Mouse (Mus musculus) kidney, embryonic 16.5 days (tissue): ENCODE measurements around the gene Mif. TPM values are rescaled to one million over a fixed set of nuclear protein-coding genes. Genes with fewer than 3 reads are reported as not detected.
A peak's percentile ranks its signal among the peaks of the same experiment; 100 is the strongest.

Experiments used
- ATAC-seq: fragments of 200-750 bp; cut with Nextera tagmentation; 2 replicates; pipeline ENCODE4 v1.8.0; 2017; ENCODE audit warnings: moderate TSS enrichment; ENCODE audit not compliant: low FRiP score, low TSS enrichment
- H3K27ac ChIP-seq: fragments of 300-500 bp; sonication (generic); 2 replicates; pipeline ENCODE4 v1.5.1; 2014; ENCODE audit warnings: low read length
- H3K27me3 ChIP-seq: fragments of 300-500 bp; sonication (generic); 2 replicates; pipeline ENCODE4 v1.6.1; 2014; ENCODE audit warnings: low read length, control low read depth, mixed read lengths; ENCODE audit not compliant: insufficient read depth
- H3K36me3 ChIP-seq: fragments of 300-500 bp; sonication (generic); 2 replicates; pipeline ENCODE4 v1.6.1; 2014; ENCODE audit warnings: low read length, control low read depth, mixed read lengths; ENCODE audit not compliant: insufficient read depth
- H3K4me1 ChIP-seq: fragments of 300-500 bp; sonication (generic); 2 replicates; pipeline ENCODE4 v1.6.1; 2014; ENCODE audit warnings: low read length, control low read depth, mixed read lengths; ENCODE audit not compliant: insufficient read depth
- H3K4me2 ChIP-seq: fragments of 300-500 bp; sonication (generic); replicated peaks from 2 replicates; pipeline ENCODE4 v1.6.1; 2014; ENCODE audit warnings: low read depth, low read length
- H3K4me3 ChIP-seq: fragments of 300-500 bp; sonication (generic); 2 replicates; pipeline ENCODE4 v1.5.1; 2014; ENCODE audit warnings: mild to moderate bottlenecking, low read length
- H3K9ac ChIP-seq: fragments of 300-500 bp; sonication (generic); replicated peaks from 2 replicates; pipeline ENCODE4 v1.6.1; 2014; ENCODE audit warnings: low read length
- H3K9me3 ChIP-seq: fragments of 300-500 bp; sonication (generic); 2 replicates; pipeline ENCODE4 v1.6.1; 2016; ENCODE audit warnings: low read length, control low read depth
- WGBS: fragments of 180-500 bp; shearing (Covaris S2); extraction: QIAGEN DNeasy Blood & Tissue Kit; methylation state at CpG from one replicate; pipeline ENCODE4 v1.1.7; 2014; 5-methylcytosine and 5-hydroxymethylcytosine counted together
- polyA plus RNA-seq: library from polyadenylated mRNA; unstranded; fragments of >200 nt; fragmentation: Nextera tagmentation; extraction: Ambion mirVana; gene quantifications from 2 replicates; pipeline ENCODE4 v1.2.1, GENCODE M21; 2015

Gene Mif
- polyA plus RNA-seq, 1 experiment from 2014 or later: 2,111 TPM

GRCm38 (mm10) chr10:75873543-75874170 is 13.6 kb upstream of the Mif start:
- Histone ChIP-seq H3K9ac (peak overlapping the region; percentile 60; the same call in 1 of the 2 replicates), H3K4me3 (peak overlapping the region; percentile 39)
- 46% methylated on average over 10 of the region's 10 CpGs for WGBS

GRCm38 (mm10) chr10:75872915-75873542 is 13.0 kb upstream of the Mif start:
- peak; percentile 98 for ATAC-seq
- peak overlapping the region; percentile 40 for H3K27ac ChIP-seq
- peaks cover 11% of the 10 kb centered on the region; the same call in 1 of the 2 replicates for H3K4me1 ChIP-seq
- H3K27me3 ChIP-seq: no peaks in the 10 kb centered on the region
- H3K9ac ChIP-seq: peak overlapping the region; percentile 63
- peak overlapping the region; percentile 39 for H3K4me3 ChIP-seq
- peak overlapping the region; percentile 71 for H3K4me2 ChIP-seq
- no peaks in the 10 kb centered on the region for H3K9me3 ChIP-seq
- 3% methylated on average over 11 of the region's 11 CpGs for WGBS
- H3K36me3 ChIP-seq: no peaks in the 10 kb centered on the region

More at GRCm38 (mm10) chr10:75873543-75874170, 13.6 kb upstream of the Mif start:
- no peaks in the 10 kb centered on the region for H3K36me3 ChIP-seq
- ATAC-seq: no peak
- H3K9me3 ChIP-seq: no peaks in the 10 kb centered on the region
- peak overlapping the region; percentile 40; the same call in 1 of the 2 replicates for H3K27ac ChIP-seq
- H3K4me2 ChIP-seq: peak overlapping the region; percentile 71
- no peaks in the 10 kb centered on the region for H3K27me3 ChIP-seq
- H3K4me1 ChIP-seq: peaks cover 11% of the 10 kb centered on the region; the same call in 1 of the 2 replicates

- Histone ChIP-seq H3K9ac (peak overlapping the region; percentile 63), H3K9me3 (no peaks in the 10 kb centered on the region), H3K4me2 (peak overlapping the region; percentile 71), H3K27me3 (no peaks in the 10 kb centered on the region), H3K4me3 (peak overlapping the region; percentile 39), H3K4me1 (peaks cover 11% of the 10 kb centered on the region; the same call in 1 of the 2 replicates), H3K27ac (peak overlapping the region; percentile 7), H3K36me3 (no peaks in the 10 kb centered on the region)
- ATAC-seq: no peak
- WGBS: 37% methylated on average over 10 of the region's 10 CpGs
Measured at GRCm38 (mm10) chr10:75872025-75872914, 12.2 kb upstream of the Mif start.

- no peaks in the 10 kb centered on the region for H3K27me3 ChIP-seq
- ATAC-seq: no peak
- no peaks in the 10 kb centered on the region for H3K9me3 ChIP-seq
- H3K9ac ChIP-seq: no peak overlapping the region
- H3K4me2 ChIP-seq: no peak overlapping the region
- no peak overlapping the region for H3K27ac ChIP-seq
- H3K4me3 ChIP-seq: no peak overlapping the region
- H3K36me3 ChIP-seq: peaks cover 16% of the 10 kb centered on the region
- peaks cover 20% of the 10 kb centered on the region for H3K4me1 ChIP-seq
- 76% methylated on average over 5 of the region's 5 CpGs for WGBS
Measured at GRCm38 (mm10) chr10:75861587-75861986, 1.5 kb upstream of the Mif start.

GRCm38 (mm10) chr10:75860746-75861145 is 706 bp upstream of the Mif start:
- Histone ChIP-seq H3K27ac (peak overlapping the region; percentile 95), H3K4me2 (no peak overlapping the region), H3K4me3 (no peak overlapping the region), H3K9me3 (no peaks in the 10 kb centered on the region), H3K27me3 (no peaks in the 10 kb centered on the region), H3K4me1 (peaks cover 20% of the 10 kb centered on the region), H3K36me3 (peaks cover 17% of the 10 kb centered on the region), H3K9ac (peak overlapping the region; percentile 93; the same call in 1 of the 2 replicates)
- ATAC-seq: no peak
- 40% methylated on average over 7 of the region's 7 CpGs for WGBS

- ATAC-seq: peak; percentile 70
- Histone ChIP-seq H3K4me3 (peak overlapping the region; percentile 80), H3K9ac (peak overlapping the region; percentile 93), H3K27ac (peak overlapping the region; percentile 95), H3K4me1 (peaks cover 20% of the 10 kb centered on the region), H3K36me3 (peaks cover 17% of the 10 kb centered on the region), H3K27me3 (no peaks in the 10 kb centered on the region), H3K9me3 (no peaks in the 10 kb centered on the region), H3K4me2 (peak overlapping the region; percentile 69)
- WGBS: 2% methylated on average over 20 of the region's 27 CpGs
Measured at GRCm38 (mm10) chr10:75859107-75859746, 813 bp downstream of the Mif start.

DNA sequence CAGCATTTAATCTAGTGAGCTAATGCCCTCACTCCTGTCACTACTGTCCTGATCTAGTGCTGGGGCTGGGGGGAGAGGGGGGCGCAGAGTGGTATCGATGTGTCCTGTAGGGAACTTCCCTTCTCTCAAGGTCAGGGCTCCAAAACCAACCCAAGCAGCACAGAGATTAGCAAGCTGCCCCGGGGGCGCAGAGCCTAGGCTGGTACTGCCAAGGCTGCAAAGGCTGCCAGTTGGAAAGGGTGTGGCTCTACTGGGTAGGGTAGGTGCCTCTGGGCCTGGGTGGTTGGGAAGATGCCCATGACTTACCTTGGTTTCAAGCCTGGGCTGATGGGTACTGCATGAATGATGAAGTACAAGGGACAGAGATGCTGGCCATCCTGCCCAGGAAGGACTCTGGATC is 2.4 kb downstream of the Mif start:
- H3K27me3 ChIP-seq: no peaks in the 10 kb centered on the region
- H3K9me3 ChIP-seq: no peaks in the 10 kb centered on the region
- no peak overlapping the region for H3K9ac ChIP-seq
- 87% methylated on average over 4 of the region's 4 CpGs for WGBS
- peaks cover 20% of the 10 kb centered on the region for H3K4me1 ChIP-seq
- ATAC-seq: no peak
- no peak overlapping the region for H3K4me2 ChIP-seq
- no peak overlapping the region for H3K27ac ChIP-seq
- H3K4me3 ChIP-seq: no peak overlapping the region
- H3K36me3 ChIP-seq: peaks cover 17% of the 10 kb centered on the region

DNA sequence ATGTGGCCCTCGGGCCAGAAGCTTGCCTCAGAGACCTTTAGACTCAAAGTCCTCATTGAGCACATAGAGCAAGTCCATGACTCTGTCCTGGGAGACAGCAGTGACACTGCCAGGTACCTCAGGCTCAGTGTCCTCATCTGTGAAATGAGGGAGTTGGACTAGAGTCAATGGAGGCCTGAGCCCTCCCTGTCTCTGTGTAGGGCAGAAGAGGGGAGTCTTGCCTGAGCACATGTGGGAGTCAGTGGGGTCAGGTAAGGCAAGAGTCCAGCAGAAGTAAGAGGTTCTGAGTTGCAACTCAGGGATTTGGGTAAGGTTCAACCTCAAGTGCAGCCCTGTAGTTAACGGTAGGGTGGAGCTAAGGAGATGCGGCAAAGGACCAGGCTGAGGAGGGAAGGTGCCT is 3.1 kb downstream of the Mif start:
- Histone ChIP-seq H3K36me3 (peaks cover 17% of the 10 kb centered on the region), H3K4me2 (no peak overlapping the region), H3K9ac (no peak overlapping the region), H3K4me1 (peaks cover 20% of the 10 kb centered on the region), H3K9me3 (no peaks in the 10 kb centered on the region), H3K4me3 (no peak overlapping the region), H3K27me3 (no peaks in the 10 kb centered on the region), H3K27ac (no peak overlapping the region)
- 72% methylated on average over 3 of the region's 3 CpGs for whole genome bisulfite sequencing
- no peak for ATAC-seq

DNA sequence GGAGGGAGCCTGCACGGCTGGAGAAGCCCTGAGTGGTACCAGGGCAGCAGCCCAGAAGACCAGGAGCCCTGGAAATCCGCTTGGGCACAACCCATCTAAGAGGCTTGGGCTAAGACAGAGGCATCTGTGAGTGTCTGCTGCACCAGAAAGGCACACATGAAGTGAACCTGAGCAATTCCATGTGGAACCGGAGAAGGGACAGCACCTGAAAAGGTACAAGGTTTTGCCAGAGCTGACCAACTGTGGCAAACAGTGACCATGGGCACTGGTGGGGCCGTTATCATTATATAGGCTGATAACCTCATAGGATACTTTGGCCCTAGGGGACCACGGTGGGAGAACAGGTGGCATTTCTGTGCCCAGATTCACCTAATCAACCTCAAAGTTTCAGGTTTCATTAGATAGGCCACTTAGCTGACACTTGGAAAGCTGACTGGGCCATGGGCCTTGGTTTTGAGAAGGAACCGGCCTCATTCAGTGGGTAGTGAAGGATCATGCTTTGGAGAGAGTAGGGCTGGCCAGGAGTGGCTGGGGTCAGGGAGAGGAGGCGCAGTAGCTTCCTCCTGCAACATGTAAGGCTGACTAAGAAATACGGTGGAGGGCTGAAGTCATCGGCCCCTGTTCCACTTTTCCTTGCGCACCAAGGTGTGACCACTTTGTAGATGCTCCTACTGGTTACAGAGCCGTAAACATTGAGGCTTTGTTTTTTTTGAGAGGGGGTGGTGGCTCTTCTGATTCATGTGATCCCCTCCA is 3.7 kb downstream of the Mif start:
- H3K4me1 ChIP-seq: peaks cover 24% of the 10 kb centered on the region
- peaks cover 17% of the 10 kb centered on the region for H3K36me3 ChIP-seq
- no peak overlapping the region for H3K4me2 ChIP-seq
- no peak overlapping the region for H3K9ac ChIP-seq
- no peak for ATAC-seq
- H3K4me3 ChIP-seq: no peak overlapping the region
- WGBS: 74% methylated on average over 11 of the region's 11 CpGs
- no peaks in the 10 kb centered on the region for H3K9me3 ChIP-seq
- H3K27ac ChIP-seq: no peak overlapping the region
- H3K27me3 ChIP-seq: no peaks in the 10 kb centered on the region
